Mouse (Mus musculus) induced T-regulatory cell, adult 2 months (primary cell): ENCODE results near the gene Inpp5k.
"Not testable (repeated sequence)": the region's sequence is repeated elsewhere in the genome, so short reads cannot be mapped to it uniquely, and the experiment has no call there.

Experiments used
- DNase-seq: peaks from one replicate; pipeline ENCODE4 v3.0.0-alpha.2; 2012; ENCODE audit warnings: low read depth

Gene Inpp5k

GRCm38 (mm10) chr11:75630645-75631229, at the start of gene Inpp5k:
Gene Inpp5k (plus strand): TSS chr11:75630988.
- DNase-seq = peak; percentile 99

GRCm38 (mm10) chr11:75581495-75582149, 49.2 kb upstream of the Inpp5k start:
- no peak for DNase-seq

- no peak for DNase-seq
Observed at GRCm38 (mm10) chr11:75583521-75583920, 47.3 kb upstream of the Inpp5k start.

- no peak for DNase-seq
Observed at GRCm38 (mm10) chr11:75585061-75585460, 45.7 kb upstream of the Inpp5k start.

- DNase-seq = no peak
Observed at GRCm38 (mm10) chr11:75585978-75586377, 44.8 kb upstream of the Inpp5k start.

GRCm38 (mm10) chr11:75586963-75587362, 43.8 kb upstream of the Inpp5k start:
- DNase-seq = no peak

GRCm38 (mm10) chr11:75587493-75588284, 43.1 kb upstream of the Inpp5k start, which contains the start of gene Pitpna:
Gene Pitpna (plus strand): TSS chr11:75588097.
- peak; percentile 98 for DNase-seq

GRCm38 (mm10) chr11:75588285-75588941, 42.4 kb upstream of the Inpp5k start:
- DNase-seq = no peak

- DNase-seq = no peak
Observed at GRCm38 (mm10) chr11:75592612-75593011, 38.2 kb upstream of the Inpp5k start.

- no peak for DNase-seq
Observed at GRCm38 (mm10) chr11:75594431-75594830, 36.4 kb upstream of the Inpp5k start.

GRCm38 (mm10) chr11:75595404-75595803, 35.4 kb upstream of the Inpp5k start:
- no peak for DNase-seq

GRCm38 (mm10) chr11:75595816-75596215, 35.0 kb upstream of the Inpp5k start:
- DNase-seq = no peak

GRCm38 (mm10) chr11:75596726-75597255, 34.0 kb upstream of the Inpp5k start:
- DNase-seq = no peak

- no peak for DNase-seq
Observed at GRCm38 (mm10) chr11:75598004-75598403, 32.8 kb upstream of the Inpp5k start.

- not testable (repeated sequence) for DNase-seq
Observed at GRCm38 (mm10) chr11:75599802-75600201, 31.0 kb upstream of the Inpp5k start.

GRCm38 (mm10) chr11:75604826-75605225, 26.0 kb upstream of the Inpp5k start:
- no peak for DNase-seq

GRCm38 (mm10) chr11:75605318-75605717, 25.5 kb upstream of the Inpp5k start:
- no peak for DNase-seq

- DNase-seq = no peak
Observed at GRCm38 (mm10) chr11:75608776-75609175, 22.0 kb upstream of the Inpp5k start.

- no peak for DNase-seq
Observed at GRCm38 (mm10) chr11:75610021-75610420, 20.8 kb upstream of the Inpp5k start.

GRCm38 (mm10) chr11:75614769-75615168, 16.0 kb upstream of the Inpp5k start:
- no peak for DNase-seq

GRCm38 (mm10) chr11:75615556-75615955, 15.2 kb upstream of the Inpp5k start:
- no peak for DNase-seq

GRCm38 (mm10) chr11:75619133-75619532, 11.7 kb upstream of the Inpp5k start:
- peak; percentile 54 for DNase-seq
